Mouse (Mus musculus) heart, adult 11 months (tissue): ENCODE measurements around the gene Trhde.
A peak's percentile ranks its signal among the peaks of the same experiment; 100 is the strongest.

ENCODE experiments used
- DNase-seq: peaks from one replicate; pipeline ENCODE4 v3.0.0; 2022

The Trhde gene

GRCm38 (mm10) chr10:114802161-114802651 is at the start of gene Trhde:
TSS of gene Trhde (minus strand) at chr10:114802307.
- peak; percentile 76 for DNase-seq

- DNase-seq: peak; percentile 60
Observed at GRCm38 (mm10) chr10:114841966-114842365, 39.9 kb upstream of the Trhde start.

- no peak for DNase-seq
Observed at GRCm38 (mm10) chr10:114841440-114841839, 39.3 kb upstream of the Trhde start.

GRCm38 (mm10) chr10:114831313-114831712 is 29.2 kb upstream of the Trhde start:
- DNase-seq: peak; percentile 45

GRCm38 (mm10) chr10:114808799-114809198 is 6.7 kb upstream of the Trhde start:
- no peak for DNase-seq

GRCm38 (mm10) chr10:114805884-114806283 is 3.8 kb upstream of the Trhde start:
- no peak for DNase-seq

- DNase-seq: peak; percentile 89
Observed at GRCm38 (mm10) chr10:114801457-114802160, 498 bp downstream of the Trhde start.

- DNase-seq: peak; percentile 85
Observed at GRCm38 (mm10) chr10:114800331-114801304, 1.5 kb downstream of the Trhde start.

- peak; percentile 74 for DNase-seq
Observed at GRCm38 (mm10) chr10:114799481-114799880, 2.6 kb downstream of the Trhde start.

GRCm38 (mm10) chr10:114798788-114799187 is 3.3 kb downstream of the Trhde start:
- peak; percentile 75 for DNase-seq

- no peak for DNase-seq
Observed at GRCm38 (mm10) chr10:114798218-114798617, 3.9 kb downstream of the Trhde start.

GRCm38 (mm10) chr10:114797664-114798063 is 4.4 kb downstream of the Trhde start:
- no peak for DNase-seq

GRCm38 (mm10) chr10:114796872-114797271 is 5.2 kb downstream of the Trhde start:
- DNase-seq: no peak

GRCm38 (mm10) chr10:114794214-114794613 is 7.9 kb downstream of the Trhde start:
- no peak for DNase-seq

GRCm38 (mm10) chr10:114765914-114766313 is 36.2 kb downstream of the Trhde start:
- no peak for DNase-seq

GRCm38 (mm10) chr10:114762125-114762524 is 40.0 kb downstream of the Trhde start:
- peak; percentile 71 for DNase-seq

- DNase-seq: peak; percentile 65
Observed at GRCm38 (mm10) chr10:114759240-114759639, 42.9 kb downstream of the Trhde start.

- peak; percentile 25 for DNase-seq
Observed at GRCm38 (mm10) chr10:114758614-114759013, 43.5 kb downstream of the Trhde start.

GRCm38 (mm10) chr10:114742755-114743705 is 59.1 kb downstream of the Trhde start:
- peak; percentile 78 for DNase-seq

- peak; percentile 29 for DNase-seq
Observed at GRCm38 (mm10) chr10:114739916-114740315, 62.2 kb downstream of the Trhde start.

- peak; percentile 21 for DNase-seq
Observed at GRCm38 (mm10) chr10:114737581-114737980, 64.5 kb downstream of the Trhde start.

GRCm38 (mm10) chr10:114736377-114736776 is 65.7 kb downstream of the Trhde start:
- DNase-seq: peak; percentile 41
